In genomic region chr11:116821057-116821940, GRCm38 (mm10) we compare ENCODE assay signal across 10 mouse cellular contexts. TPM values are rescaled to one million over a fixed set of nuclear protein-coding genes. Genes with fewer than 3 reads are reported as not detected.
A peak's percentile ranks its signal among the peaks of the same experiment; 100 is the strongest.
DNase-seq lines count a peak whose midpoint lies in the region; ATAC-seq and TF ChIP-seq lines count a peak whose summit lies in the region.
"Had no signal": no experiment of that assay in that cellular context is flagged by ENCODE, and none has a peak within 500 bp of the region (broad histone marks: within the 10 kb centered on the region; RNA-seq: fewer than 3 reads in every experiment).

No protein-coding gene starts in this region.

- H3K9me3 ChIP-seq in limb, embryonic 12.5 days: no peaks in the 10 kb centered on the region
- no peaks in the 10 kb centered on the region for H3K9me3 ChIP-seq in limb, embryonic 10.5 days (replicated peaks)
- H3K9me3 ChIP-seq in heart, embryonic 15.5 days (replicated peaks): no peaks in the 10 kb centered on the region
- H3K9me3 ChIP-seq in neural tube, embryonic 12.5 days: no peaks in the 10 kb centered on the region

- no peak for TF ChIP-seq POLR2A in cerebellum, adult 2 months (IDR thresholded peaks at IDR 0.05; ENCODE audit: borderline replicate concordance, insufficient read depth, low read length)

- no peak for ATAC-seq in limb, embryonic 12.5 days (ENCODE audit: insufficient number of reproducible peaks, insufficient read depth, low FRiP score, low TSS enrichment, low read depth)
- peak; percentile 72 for ATAC-seq in heart, embryonic 15.5 days (replicated peaks; ENCODE audit: insufficient number of reproducible peaks, insufficient read depth, low FRiP score, low read depth)
- no peak for ATAC-seq in neural tube, embryonic 12.5 days (ENCODE audit: low FRiP score, low read depth)
- ATAC-seq: liver, postnatal 0 days; Patski had no signal

- peak overlapping the region; percentile 21 for H3K4me3 ChIP-seq in cerebellum, adult 2 months (replicated peaks; ENCODE audit: insufficient read depth, low read depth, low read length)
- H3K4me3 ChIP-seq in limb, embryonic 12.5 days (replicated peaks): no peak overlapping the region
- no peak overlapping the region for H3K4me3 ChIP-seq in limb, embryonic 10.5 days
- H3K4me3 ChIP-seq in heart, embryonic 15.5 days: 0 out of 2 replicates have a peak overlapping the region, but pooled peaks have one; percentile 10
- H3K4me3 ChIP-seq in neural tube, embryonic 12.5 days: no peak overlapping the region

- H3K27ac ChIP-seq in cerebellum, adult 2 months (ENCODE audit: insufficient read depth, low read length): no peak overlapping the region; the same call in 1 of the 2 replicates
- no peak overlapping the region for H3K27ac ChIP-seq in limb, embryonic 12.5 days
- no peak overlapping the region for H3K27ac ChIP-seq in limb, embryonic 10.5 days
- peak overlapping the region; percentile 85 for H3K27ac ChIP-seq in heart, embryonic 15.5 days
- H3K27ac ChIP-seq in neural tube, embryonic 12.5 days: no peak overlapping the region

- H3K36me3 ChIP-seq in limb, embryonic 12.5 days: no peaks in the 10 kb centered on the region; the same call in 1 of the 2 replicates
- peaks cover 4% of the 10 kb centered on the region; the same call in 1 of the 2 replicates for H3K36me3 ChIP-seq in limb, embryonic 10.5 days
- no peaks in the 10 kb centered on the region for H3K36me3 ChIP-seq in heart, embryonic 15.5 days
- no peaks in the 10 kb centered on the region for H3K36me3 ChIP-seq in neural tube, embryonic 12.5 days

- peaks cover 10% of the 10 kb centered on the region; the same call in 1 of the 2 replicates for H3K4me1 ChIP-seq in cerebellum, adult 2 months (ENCODE audit: control insufficient read depth, insufficient read depth, low read length)
- peaks cover 22% of the 10 kb centered on the region for H3K4me1 ChIP-seq in limb, embryonic 12.5 days (replicated peaks)
- peaks cover 49% of the 10 kb centered on the region for H3K4me1 ChIP-seq in limb, embryonic 10.5 days
- H3K4me1 ChIP-seq in heart, embryonic 15.5 days (replicated peaks): peaks cover 53% of the 10 kb centered on the region
- peaks cover 64% of the 10 kb centered on the region for H3K4me1 ChIP-seq in neural tube, embryonic 12.5 days

- WGBS in cerebellum, adult 2 months: 56% methylated on average over 13 of the region's 13 CpGs
- WGBS in limb, embryonic 12.5 days: 74% methylated on average over 13 of the region's 13 CpGs
- WGBS in limb, embryonic 10.5 days: 80% methylated on average over 13 of the region's 13 CpGs
- WGBS in heart, embryonic 15.5 days: 23% methylated on average over 13 of the region's 13 CpGs
- WGBS in neural tube, embryonic 12.5 days: 60% methylated on average over 13 of the region's 13 CpGs

- H3K27me3 ChIP-seq in cerebellum, adult 2 months (ENCODE audit: control insufficient read depth, insufficient read depth, low read length): no peaks in the 10 kb centered on the region
- no peaks in the 10 kb centered on the region for H3K27me3 ChIP-seq in limb, embryonic 12.5 days
- H3K27me3 ChIP-seq in limb, embryonic 10.5 days (ENCODE audit: low read depth, poor library complexity, severe bottlenecking): no peaks in the 10 kb centered on the region
- H3K27me3 ChIP-seq in heart, embryonic 15.5 days: no peaks in the 10 kb centered on the region
- H3K27me3 ChIP-seq in neural tube, embryonic 12.5 days (replicated peaks): no peaks in the 10 kb centered on the region
- H3K27me3 ChIP-seq: Patski had no signal

- peak in 1 of 2 experiments; percentile 25 for DNase-seq in cerebellum, adult 2 months
- no peak for DNase-seq in cerebellum, adult 8-10 months
- no peak for DNase-seq in limb, embryonic 10.5 days (ENCODE audit: low spot score)
- DNase-seq in left cerebral cortex, adult 11 months (ENCODE audit: low spot score): no peak
- no peak for DNase-seq in cerebellum, adult 11 months
- DNase-seq: liver, postnatal 0 days had no signal

- H3K9ac ChIP-seq in limb, embryonic 12.5 days (replicated peaks): 0 out of 2 replicates have a peak overlapping the region, but pooled peaks have one; percentile 12
- H3K9ac ChIP-seq in heart, embryonic 15.5 days: peak overlapping the region; percentile 40
- peak overlapping the region; percentile 35; the same call in 1 of the 2 replicates for H3K9ac ChIP-seq in neural tube, embryonic 12.5 days
- H3K9ac ChIP-seq: liver, postnatal 0 days had no signal

- no peak overlapping the region for H3K4me2 ChIP-seq in limb, embryonic 12.5 days
- peak overlapping the region; percentile 41 for H3K4me2 ChIP-seq in heart, embryonic 15.5 days
- no peak overlapping the region for H3K4me2 ChIP-seq in neural tube, embryonic 12.5 days (replicated peaks)

- TF ChIP-seq CTCF in cerebellum, adult 2 months (IDR thresholded peaks at IDR 0.05; ENCODE audit: borderline replicate concordance, insufficient read depth, low read depth, low read length): no peak

RNA-seq across cellular contexts. Expression of gene Mxra7, which starts 6.5 kb away (rescaled TPM):
- polyA plus RNA-seq in cerebellum, adult 2 months (2012; rRNA removed): 18.1 and 20.9 TPM in 2 replicates
- 19.6 and 20.8 TPM in 2 replicates for polyA plus RNA-seq in limb, embryonic 12.5 days (2016; fragmentation: Nextera tagmentation; extraction: Ambion mirVana)
- 13.9 and 14.9 TPM in 2 replicates for polyA plus RNA-seq in limb, embryonic 10.5 days (2016; fragmentation: Nextera tagmentation; extraction: Ambion mirVana)
- 18.8 and 19.8 TPM in 2 replicates for polyA plus RNA-seq in heart, embryonic 15.5 days (2015; fragmentation: Nextera tagmentation; extraction: Ambion mirVana)
- 91.2 and 110 TPM in 2 replicates for polyA plus RNA-seq in neural tube, embryonic 12.5 days (2016; fragmentation: Nextera tagmentation; extraction: Ambion mirVana)

RNA-seq across cellular contexts. Expression of gene Mettl23, which starts 21.8 kb away (rescaled TPM):
- 27.3 and 27.8 TPM in 2 replicates for polyA plus RNA-seq in cerebellum, adult 2 months (2012; rRNA removed)
- polyA plus RNA-seq in limb, embryonic 12.5 days (2016; fragmentation: Nextera tagmentation; extraction: Ambion mirVana): 58.8 and 65.3 TPM in 2 replicates
- 56.5 and 59.5 TPM in 2 replicates for polyA plus RNA-seq in limb, embryonic 10.5 days (2016; fragmentation: Nextera tagmentation; extraction: Ambion mirVana)
- polyA plus RNA-seq in heart, embryonic 15.5 days (2015; fragmentation: Nextera tagmentation; extraction: Ambion mirVana): 63.0 and 63.4 TPM in 2 replicates
- 63.7 and 64.0 TPM in 2 replicates for polyA plus RNA-seq in neural tube, embryonic 12.5 days (2016; fragmentation: Nextera tagmentation; extraction: Ambion mirVana)

RNA-seq across cellular contexts. Expression of gene Jmjd6, which starts 21.9 kb away (rescaled TPM):
- polyA plus RNA-seq in cerebellum, adult 2 months (2012; rRNA removed): 33.0 and 34.8 TPM in 2 replicates
- 84.5 and 86.2 TPM in 2 replicates for polyA plus RNA-seq in limb, embryonic 12.5 days (2016; fragmentation: Nextera tagmentation; extraction: Ambion mirVana)
- 93.1 and 111 TPM in 2 replicates for polyA plus RNA-seq in limb, embryonic 10.5 days (2016; fragmentation: Nextera tagmentation; extraction: Ambion mirVana)
- polyA plus RNA-seq in heart, embryonic 15.5 days (2015; fragmentation: Nextera tagmentation; extraction: Ambion mirVana): 66.5 and 67.4 TPM in 2 replicates
- polyA plus RNA-seq in neural tube, embryonic 12.5 days (2016; fragmentation: Nextera tagmentation; extraction: Ambion mirVana): 92.0 and 94.4 TPM in 2 replicates

RNA-seq across cellular contexts. Expression of gene Mfsd11, which starts 30.9 kb away (rescaled TPM):
- polyA plus RNA-seq in cerebellum, adult 2 months (2012; rRNA removed): 33.0 and 34.2 TPM in 2 replicates
- polyA plus RNA-seq in limb, embryonic 12.5 days (2016; fragmentation: Nextera tagmentation; extraction: Ambion mirVana): 42.8 and 43.4 TPM in 2 replicates
- 17.9 and 22.5 TPM in 2 replicates for polyA plus RNA-seq in limb, embryonic 10.5 days (2016; fragmentation: Nextera tagmentation; extraction: Ambion mirVana)
- 31.8 and 38.6 TPM in 2 replicates for polyA plus RNA-seq in heart, embryonic 15.5 days (2015; fragmentation: Nextera tagmentation; extraction: Ambion mirVana)
- polyA plus RNA-seq in neural tube, embryonic 12.5 days (2016; fragmentation: Nextera tagmentation; extraction: Ambion mirVana): 48.2 and 49.3 TPM in 2 replicates

RNA-seq across cellular contexts. Expression of gene Srsf2, which starts 31.6 kb away (rescaled TPM):
- 361 and 389 TPM in 2 replicates for polyA plus RNA-seq in cerebellum, adult 2 months (2012; rRNA removed)
- 1,004 and 1,014 TPM in 2 replicates for polyA plus RNA-seq in limb, embryonic 12.5 days (2016; fragmentation: Nextera tagmentation; extraction: Ambion mirVana)
- polyA plus RNA-seq in limb, embryonic 10.5 days (2016; fragmentation: Nextera tagmentation; extraction: Ambion mirVana): 925 and 971 TPM in 2 replicates
- polyA plus RNA-seq in heart, embryonic 15.5 days (2015; fragmentation: Nextera tagmentation; extraction: Ambion mirVana): 479 and 520 TPM in 2 replicates
- 791 and 816 TPM in 2 replicates for polyA plus RNA-seq in neural tube, embryonic 12.5 days (2016; fragmentation: Nextera tagmentation; extraction: Ambion mirVana)

Comparison
In these comparisons a context has a peak if more than half of its experiments do, and no peak if none do; other contexts are left out.
1. H3K4me3 ChIP-seq: peak in cerebellum, adult 2 months (single experiment) and heart, embryonic 15.5 days (single experiment); none in limb, embryonic 12.5 days (single experiment), limb, embryonic 10.5 days (single experiment) and neural tube, embryonic 12.5 days (single experiment).
2. Peak in every context shown above with its lines, with median percentiles within 50 percentile points of each other: H3K9ac ChIP-seq.